Mouse (Mus musculus) hindbrain, embryonic 11.5 days (tissue): ENCODE measurements around the gene Surf1. TPM values are rescaled to one million over a fixed set of nuclear protein-coding genes. Genes with fewer than 3 reads are reported as not detected.

Source experiments
- ATAC-seq: fragments of 200-750 bp; cut with Nextera tagmentation; 2 replicates; pipeline ENCODE4 v1.8.0; 2017; ENCODE audit warnings: mild to moderate bottlenecking, moderate TSS enrichment, moderate library complexity; ENCODE audit not compliant: low FRiP score
- DNase-seq: peaks from one replicate; pipeline ENCODE4 v3.0.0-alpha.2; 2015; ENCODE audit warnings: low spot score
- H3K27ac ChIP-seq: fragments of 300-500 bp; sonication (generic); 2 replicates; pipeline ENCODE4 v1.5.1; 2014; ENCODE audit warnings: mild to moderate bottlenecking, low read depth, low read length
- H3K27me3 ChIP-seq: fragments of 300-500 bp; sonication (generic); 2 replicates; pipeline ENCODE4 v1.6.1; 2014; ENCODE audit warnings: mild to moderate bottlenecking, low read length, moderate library complexity, mixed read lengths; ENCODE audit not compliant: control insufficient read depth, insufficient read depth
- H3K36me3 ChIP-seq: fragments of 300-500 bp; sonication (generic); 2 replicates; pipeline ENCODE4 v1.6.1; 2014; ENCODE audit warnings: mild to moderate bottlenecking, low read length, moderate library complexity, mixed read lengths; ENCODE audit not compliant: control insufficient read depth, insufficient read depth
- H3K4me1 ChIP-seq: fragments of 300-500 bp; sonication (generic); replicated peaks from 2 replicates; pipeline ENCODE4 v1.6.1; 2014; ENCODE audit warnings: low read length, mixed read lengths; ENCODE audit not compliant: control insufficient read depth, insufficient read depth
- H3K4me2 ChIP-seq: fragments of 300-500 bp; sonication (generic); replicated peaks from 2 replicates; pipeline ENCODE4 v1.6.1; 2014; ENCODE audit warnings: mild to moderate bottlenecking, low read depth, low read length
- H3K4me3 ChIP-seq: fragments of 300-500 bp; sonication (generic); 2 replicates; pipeline ENCODE4 v1.5.1; 2014; ENCODE audit warnings: low read depth, low read length
- H3K9ac ChIP-seq: fragments of 300-500 bp; sonication (generic); 2 replicates; pipeline ENCODE4 v1.6.1; 2014; ENCODE audit warnings: low read depth, low read length
- H3K9me3 ChIP-seq: fragments of 300-500 bp; sonication (generic); 2 replicates; pipeline ENCODE4 v1.6.1; 2016; ENCODE audit warnings: low read length; ENCODE audit not compliant: control insufficient read depth
- WGBS: fragments of 180-500 bp; shearing (Covaris S2); extraction: QIAGEN DNeasy Blood & Tissue Kit; methylation state at CpG from one replicate; pipeline ENCODE4 v1.1.7; 2014; 5-methylcytosine and 5-hydroxymethylcytosine counted together
- polyA plus RNA-seq: library from polyadenylated mRNA; unstranded; fragments of >200 nt; fragmentation: Nextera tagmentation; extraction: Ambion mirVana; gene quantifications from 2 replicates; pipeline ENCODE4 v1.2.1, GENCODE M21; 2014

The Surf1 gene
- polyA plus RNA-seq, 1 experiment from 2014 or later, result 52.9 TPM

GRCm38 (mm10) chr2:26913416-26914147, 2.7 kb downstream of the Surf1 start:
- Histone ChIP-seq H3K4me1 (peaks cover 16% of the 10 kb centered on the region), H3K4me3 (no peak overlapping the region), H3K9ac (no peak overlapping the region), H3K9me3 (no peaks in the 10 kb centered on the region), H3K36me3 (peaks cover 12% of the 10 kb centered on the region), H3K4me2 (no peak overlapping the region), H3K27me3 (no peaks in the 10 kb centered on the region), H3K27ac (no peak overlapping the region)
- no peak for DNase-seq
- ATAC-seq, result no peak
- WGBS, result 87% methylated on average over 17 of the region's 17 CpGs

GRCm38 (mm10) chr2:26912253-26912770, 4.0 kb downstream of the Surf1 start:
- DNase-seq (no peak), ATAC-seq (no peak)
- H3K9ac ChIP-seq, result peak overlapping the region; percentile 92
- no peak overlapping the region for H3K27ac ChIP-seq
- peaks cover 14% of the 10 kb centered on the region for H3K36me3 ChIP-seq
- H3K9me3 ChIP-seq, result no peaks in the 10 kb centered on the region
- peak overlapping the region; percentile 98 for H3K4me2 ChIP-seq
- H3K4me1 ChIP-seq, result peaks cover 14% of the 10 kb centered on the region
- 78% methylated on average over 5 of the region's 5 CpGs for WGBS
- H3K4me3 ChIP-seq, result peak overlapping the region; percentile 89
- no peaks in the 10 kb centered on the region for H3K27me3 ChIP-seq

- WGBS, result 2% methylated on average over 37 of the region's 37 CpGs
- H3K27me3 ChIP-seq, result no peaks in the 10 kb centered on the region
- peak overlapping the region; percentile 92 for H3K9ac ChIP-seq
- peak overlapping the region; percentile 98 for H3K4me2 ChIP-seq
- peak; percentile 82 for DNase-seq
- H3K4me1 ChIP-seq, result peaks cover 11% of the 10 kb centered on the region
- peak overlapping the region; percentile 89 for H3K4me3 ChIP-seq
- peak; percentile 51 for ATAC-seq
- H3K36me3 ChIP-seq, result peaks cover 14% of the 10 kb centered on the region
- peak overlapping the region; percentile 87 for H3K27ac ChIP-seq
- H3K9me3 ChIP-seq, result no peaks in the 10 kb centered on the region
Observed at GRCm38 (mm10) chr2:26910994-26911765, 5.2 kb downstream of the Surf1 start.

- Histone ChIP-seq H3K27ac (peak within 1 kb of the TSS; percentile 87), H3K4me2 (peak within 1 kb of the TSS; percentile 98), H3K36me3 (peaks cover 14% of the 10 kb centered on the region), H3K4me1 (peaks cover 11% of the 10 kb centered on the region), H3K27me3 (no peaks in the 10 kb centered on the region), H3K9me3 (no peaks in the 10 kb centered on the region), H3K9ac (peak within 1 kb of the TSS; percentile 92), H3K4me3 (peak within 1 kb of the TSS; percentile 89)
- WGBS, result under 1% methylated on average over 70 of the region's 74 CpGs
- peak; percentile 91 for ATAC-seq
- DNase-seq, result peak; percentile 100
Observed at GRCm38 (mm10) chr2:26910124-26910993, 6.0 kb downstream of the Surf1 start, which contains the start of the genes Med22 and Rpl7a. Gene Med22 (minus strand): TSS chr2:26910677. Gene Rpl7a (plus strand): TSS chr2:26910764.

- Histone ChIP-seq H3K27ac (no peak overlapping the region), H3K9ac (peak overlapping the region; percentile 92), H3K4me3 (peak overlapping the region; percentile 89), H3K4me1 (peaks cover 11% of the 10 kb centered on the region), H3K36me3 (peaks cover 14% of the 10 kb centered on the region), H3K27me3 (no peaks in the 10 kb centered on the region), H3K9me3 (no peaks in the 10 kb centered on the region), H3K4me2 (peak overlapping the region; percentile 52)
- ATAC-seq, result no peak
- no peak for DNase-seq
Observed at GRCm38 (mm10) chr2:26909387-26909784, 6.9 kb downstream of the Surf1 start.

- ATAC-seq (no peak), DNase-seq (no peak)
- Histone ChIP-seq H3K27me3 (no peaks in the 10 kb centered on the region), H3K4me1 (peaks cover 12% of the 10 kb centered on the region), H3K27ac (no peak overlapping the region), H3K9me3 (no peaks in the 10 kb centered on the region), H3K9ac (peak overlapping the region; percentile 17; the same call in 1 of the 2 replicates), H3K4me3 (peak overlapping the region; percentile 89; the same call in 1 of the 2 replicates), H3K36me3 (peaks cover 13% of the 10 kb centered on the region), H3K4me2 (peak overlapping the region; percentile 52)
- WGBS, result 87% methylated on average over 18 of the region's 18 CpGs
Observed at GRCm38 (mm10) chr2:26908710-26909386, 7.5 kb downstream of the Surf1 start.

- peak; percentile 68 for DNase-seq
- H3K4me1 ChIP-seq, result peaks cover 11% of the 10 kb centered on the region
- H3K36me3 ChIP-seq, result peaks cover 5% of the 10 kb centered on the region
- H3K4me3 ChIP-seq, result no peak overlapping the region
- no peaks in the 10 kb centered on the region for H3K9me3 ChIP-seq
- H3K9ac ChIP-seq, result no peak overlapping the region
- no peak for ATAC-seq
- H3K27me3 ChIP-seq, result no peaks in the 10 kb centered on the region
- no peak overlapping the region for H3K4me2 ChIP-seq
- WGBS, result 76% methylated on average over 4 of the region's 4 CpGs
- H3K27ac ChIP-seq, result no peak overlapping the region
Observed at GRCm38 (mm10) chr2:26907109-26907508, 9.2 kb downstream of the Surf1 start.

- WGBS, result 91% methylated on average over 3 of the region's 3 CpGs
- DNase-seq, result no peak
Observed at GRCm38 (mm10) chr2:26906431-26906830, 9.9 kb downstream of the Surf1 start.

More at GRCm38 (mm10) chr2:26906431-26906830, 9.9 kb downstream of the Surf1 start:
- Histone ChIP-seq H3K27me3 (no peaks in the 10 kb centered on the region), H3K4me1 (peaks cover 12% of the 10 kb centered on the region), H3K9me3 (no peaks in the 10 kb centered on the region), H3K4me2 (no peak overlapping the region), H3K36me3 (peaks cover 3% of the 10 kb centered on the region; the same call in 1 of the 2 replicates), H3K9ac (no peak overlapping the region), H3K4me3 (no peak overlapping the region), H3K27ac (no peak overlapping the region)
- no peak for ATAC-seq
